Mouse (Mus musculus) erythroblast, embryonic 14.5 days (primary cell): ENCODE measurements at regions not wholly inside any gene's neighbourhood (a gene's known extent, or its start where the extent isn't known, plus 50 kb on each side); places are given as distances from the start of the nearest gene placed in this dataset.

Experiments used
- GATA1 ChIP-seq: IDR thresholded peaks from 2 replicates; pipeline ENCODE4 v1.6.1; 2012; ENCODE audit warnings: low read length, inconsistent platforms, mixed read lengths
- TAL1 ChIP-seq: IDR thresholded peaks from 3 replicates; pipeline ENCODE4 v1.6.1; 2012; ENCODE audit warnings: low read length, inconsistent platforms, mixed read lengths

DNA sequence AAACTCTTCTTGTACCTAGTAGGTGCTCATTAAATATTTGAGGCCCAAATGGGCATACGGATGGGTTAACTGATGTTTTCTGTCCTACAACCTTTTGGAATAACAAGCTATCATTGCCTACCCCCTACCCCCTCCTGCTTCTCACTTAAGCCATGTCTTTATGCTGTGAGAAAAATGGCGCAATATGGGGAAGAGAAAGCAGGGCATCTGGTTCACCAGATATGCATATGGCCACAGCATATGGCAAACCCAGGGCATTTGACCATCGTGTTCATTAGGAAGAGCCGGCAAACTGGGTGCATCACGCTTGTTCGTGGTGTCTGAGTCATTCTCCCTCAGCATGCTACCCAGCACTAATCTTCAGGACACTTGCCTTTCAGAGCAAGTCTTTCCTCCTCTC lies 616.1 kb downstream of the Bcl11a start:
- TF ChIP-seq GATA1 (no peak), TAL1 (no peak)
